Mouse (Mus musculus) cerebellum, adult (tissue): Measurements from ENCODE around the gene Ltb4r2.

ENCODE experiments used
- ATAC-seq: cut with Nextera tagmentation; 2 replicates; pipeline ENCODE4 v1.9.2; 2017; ENCODE audit warnings: mild to moderate bottlenecking, moderate library complexity, mixed read lengths; ENCODE audit not compliant: insufficient number of reproducible peaks, low FRiP score, low TSS enrichment

Ltb4r2 gene

DNA sequence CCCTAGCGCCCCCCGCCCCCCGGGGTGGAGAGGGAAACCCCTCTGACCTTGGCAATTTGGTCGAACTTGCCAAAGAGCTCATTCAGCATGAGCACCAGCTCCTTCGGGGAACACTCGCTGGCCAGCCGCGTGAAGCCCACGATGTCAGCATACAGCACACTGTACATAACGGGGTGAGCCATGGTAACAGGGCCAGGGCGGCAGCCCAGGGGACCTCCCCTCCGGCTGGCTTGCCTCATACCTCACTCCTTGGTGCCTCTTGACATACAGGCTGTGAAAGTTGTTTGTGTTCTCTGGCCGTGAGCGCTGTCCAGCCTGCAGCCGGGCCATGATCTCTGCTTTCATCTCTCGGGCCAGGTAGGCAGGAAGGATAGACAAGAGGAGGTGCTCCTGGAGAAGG, 18.4 kb downstream of the Ltb4r2 start:
- no peak for ATAC-seq

DNA sequence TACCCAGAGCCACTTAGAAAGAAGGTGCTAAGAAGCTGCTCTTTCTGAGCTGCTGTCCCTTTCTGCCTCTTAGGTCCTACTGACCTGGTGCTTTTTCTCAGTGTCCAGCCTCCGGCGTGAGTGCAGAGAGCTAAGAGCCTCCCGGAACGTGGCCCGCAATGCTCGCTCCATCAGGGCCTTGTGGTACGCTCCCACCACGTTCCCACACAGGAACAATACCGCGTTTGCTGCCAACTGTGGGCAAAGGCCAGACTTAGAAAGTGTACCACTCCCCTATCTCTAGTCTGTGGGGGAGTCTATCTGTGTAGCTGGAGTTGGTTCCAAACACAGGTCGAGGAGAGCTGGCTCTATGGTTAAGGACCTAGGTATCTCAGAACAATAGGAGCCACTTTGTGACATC, 19.5 kb downstream of the Ltb4r2 start:
- no peak for ATAC-seq

DNA sequence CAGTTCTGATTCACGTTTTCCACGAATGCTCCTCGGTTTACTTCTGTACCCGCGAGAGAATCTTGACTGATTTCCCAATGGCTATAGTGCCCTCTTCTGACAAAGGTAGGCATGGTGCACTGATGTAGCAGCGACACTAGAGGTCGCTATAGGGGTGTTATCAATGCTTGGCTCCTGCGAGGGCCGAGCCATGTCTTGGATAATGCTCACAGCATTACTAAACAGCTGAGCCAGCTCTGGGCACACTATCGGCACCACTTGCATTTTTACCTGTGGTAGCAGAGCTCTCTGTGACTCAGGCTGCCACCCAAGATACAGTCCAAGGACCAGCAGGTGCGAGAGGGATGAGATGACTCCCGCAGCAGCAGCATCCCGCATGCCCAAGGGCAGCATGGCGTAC, 20.1 kb downstream of the Ltb4r2 start:
- ATAC-seq = peak; percentile 76

DNA sequence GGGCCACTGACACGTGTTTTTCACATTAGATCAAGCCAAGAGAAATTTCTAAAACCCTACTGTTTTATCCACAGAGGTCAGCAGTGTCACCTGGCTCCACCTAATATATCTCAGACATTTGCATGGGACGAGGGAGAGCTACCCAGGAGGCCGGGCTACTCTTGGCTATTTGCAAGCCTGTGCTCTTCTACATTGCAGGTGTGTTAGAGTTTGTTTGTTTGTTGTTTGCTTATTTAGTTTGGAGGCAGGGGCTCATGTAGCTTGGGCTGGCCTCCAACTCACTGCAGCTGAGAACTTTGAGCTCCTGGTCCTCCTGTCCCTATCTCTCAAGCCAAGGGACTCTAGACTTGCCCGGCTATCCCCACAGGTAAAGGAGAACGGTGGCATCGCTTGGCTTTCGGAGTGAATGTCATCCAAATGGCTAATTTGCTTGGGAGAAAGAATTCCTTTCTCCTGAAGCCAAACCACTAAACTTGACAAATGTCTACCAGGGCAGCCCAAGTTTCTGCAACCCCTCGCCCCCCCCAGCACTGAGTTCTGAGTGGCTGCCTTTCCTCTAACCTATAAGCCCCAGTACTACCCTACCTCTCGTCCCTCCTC, 21.2 kb downstream of the Ltb4r2 start:
- ATAC-seq = no peak

DNA sequence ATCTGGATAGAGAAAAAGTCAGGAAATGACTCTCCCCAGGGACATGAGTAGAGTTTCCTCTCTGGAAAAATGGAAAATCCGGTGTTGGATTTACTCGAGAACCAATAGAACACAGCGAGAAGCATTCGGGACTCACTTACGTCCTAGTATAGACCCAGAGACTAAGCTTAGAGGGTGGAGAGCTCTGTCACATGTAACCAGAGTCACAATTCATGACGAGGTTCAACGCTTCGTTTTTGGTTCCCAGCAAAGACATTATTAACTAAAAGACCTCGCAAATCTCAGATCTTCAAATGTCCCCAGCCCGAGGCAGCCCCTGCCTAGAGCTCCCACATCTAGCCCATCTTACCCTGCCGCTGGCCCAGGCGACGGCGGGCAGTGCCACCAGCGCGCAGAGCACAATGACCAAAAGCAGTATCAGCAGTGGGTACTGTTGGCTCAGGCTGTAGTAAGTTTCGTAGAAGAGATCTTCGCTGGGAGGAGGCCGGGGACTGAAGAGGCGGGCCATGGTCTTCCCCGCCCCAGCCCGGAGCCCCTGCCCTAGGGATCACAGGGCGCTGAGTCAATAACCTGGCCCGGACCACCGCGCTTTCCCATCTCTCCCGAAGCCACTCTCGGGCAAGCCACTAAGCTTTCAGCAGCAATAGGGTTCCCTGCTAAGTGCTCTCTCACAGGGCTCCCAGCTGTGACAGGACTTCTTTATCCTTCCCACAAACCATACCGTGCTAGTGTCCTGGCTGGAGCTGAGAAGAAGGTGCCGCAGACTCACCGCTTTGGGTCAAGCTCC, 22.1 kb downstream of the Ltb4r2 start:
- ATAC-seq = no peak

DNA sequence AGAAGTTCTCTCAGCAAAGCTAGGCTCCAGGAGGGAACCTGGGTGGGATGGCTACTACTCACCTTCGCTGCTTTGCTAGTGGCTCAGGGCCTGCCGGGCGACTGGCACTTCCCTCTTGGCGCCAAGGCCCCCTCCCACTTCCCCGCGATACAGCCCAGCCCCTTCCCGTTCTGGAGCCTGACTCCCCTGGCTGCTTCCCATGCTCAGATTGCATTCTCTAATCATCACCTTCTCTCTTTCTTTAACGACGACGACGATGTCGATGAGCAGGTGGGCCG, 22.7 kb downstream of the Ltb4r2 start, which contains the start of gene Adcy4:
TSS of gene Adcy4 (minus strand) at position 138 of the 278 bp plus-strand sequence.
- ATAC-seq = no peak

DNA sequence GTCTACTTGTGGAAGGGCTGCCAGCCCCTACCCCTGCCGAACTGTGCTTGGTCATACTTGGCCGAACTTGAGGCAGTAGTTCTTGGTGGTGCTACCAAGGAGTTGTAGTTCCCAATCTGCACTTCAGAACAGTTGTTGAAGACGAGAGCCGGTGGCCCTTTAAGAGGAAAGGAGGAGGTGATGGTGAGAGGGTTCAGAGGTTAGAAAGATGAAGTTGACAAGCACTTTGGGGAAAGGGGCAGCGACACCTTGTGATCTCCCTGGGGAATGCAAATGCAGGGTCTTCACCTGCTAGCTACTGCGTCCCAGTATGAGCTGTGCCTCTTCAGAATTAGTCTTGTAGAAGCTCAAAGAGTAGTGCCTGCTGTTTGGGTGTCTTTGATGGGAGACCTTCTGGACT, 24.0 kb downstream of the Ltb4r2 start:
- ATAC-seq = no peak

DNA sequence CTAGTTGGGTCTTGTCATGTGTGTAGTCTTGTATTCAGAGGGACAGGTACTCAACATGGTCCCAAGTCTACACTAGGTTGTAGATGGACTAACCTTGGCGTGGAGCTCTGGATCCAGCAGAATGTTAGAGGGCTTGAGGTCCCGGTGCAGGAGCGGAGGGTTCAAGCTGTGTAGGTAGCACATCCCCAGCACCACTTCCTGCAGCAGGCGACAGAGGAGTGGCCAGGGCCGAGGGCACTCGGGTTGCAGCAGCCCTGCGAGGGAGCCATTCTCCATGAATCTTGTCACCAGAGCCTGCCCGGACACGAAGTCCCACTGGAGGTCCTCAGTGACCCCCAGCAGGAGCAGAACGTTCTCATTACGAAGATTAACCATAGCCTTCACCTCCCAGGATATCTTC, 26.5 kb downstream of the Ltb4r2 start:
- no peak for ATAC-seq

DNA sequence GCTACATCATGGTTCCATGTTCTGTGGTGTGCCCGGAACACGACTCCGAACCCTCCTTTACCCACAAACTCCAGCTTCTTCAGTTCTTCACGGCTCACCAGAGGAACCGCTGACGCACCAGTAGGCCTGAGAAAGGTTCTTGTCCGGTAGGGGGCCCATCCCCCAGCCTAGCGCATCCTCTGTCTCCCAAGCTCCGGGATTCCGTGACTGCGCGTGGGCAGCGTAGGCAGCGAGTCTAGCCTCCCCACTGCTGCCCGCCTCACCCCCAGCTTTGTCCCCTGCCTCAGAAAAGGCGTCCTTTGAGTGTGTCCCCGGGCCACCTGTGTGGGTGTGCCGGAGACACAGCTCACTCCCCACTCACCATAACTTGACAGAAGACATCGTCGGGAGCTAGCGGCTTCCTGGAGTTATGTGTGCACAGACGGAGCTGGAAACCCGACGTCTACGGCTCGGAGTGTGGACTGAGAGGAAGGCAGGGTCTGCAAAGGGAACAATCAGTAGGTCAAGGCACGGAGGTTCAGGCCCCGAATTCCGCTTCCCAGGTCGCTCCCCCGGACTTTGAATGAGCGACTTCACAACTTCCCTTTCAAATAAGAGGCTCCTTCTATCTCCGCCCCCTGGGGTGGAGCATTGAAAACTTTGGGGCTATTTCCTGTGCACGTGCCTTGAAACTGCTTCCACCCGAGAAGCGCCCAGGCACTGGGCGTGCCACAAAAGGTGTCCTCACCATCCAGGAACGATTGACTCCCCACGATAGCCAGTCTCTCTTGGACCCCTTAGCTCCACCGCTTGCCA, 27.2 kb downstream of the Ltb4r2 start, which contains the start of gene Ripk3:
TSS of gene Ripk3 (minus strand) at position 610 of the 795 bp plus-strand sequence.
- no peak for ATAC-seq

DNA sequence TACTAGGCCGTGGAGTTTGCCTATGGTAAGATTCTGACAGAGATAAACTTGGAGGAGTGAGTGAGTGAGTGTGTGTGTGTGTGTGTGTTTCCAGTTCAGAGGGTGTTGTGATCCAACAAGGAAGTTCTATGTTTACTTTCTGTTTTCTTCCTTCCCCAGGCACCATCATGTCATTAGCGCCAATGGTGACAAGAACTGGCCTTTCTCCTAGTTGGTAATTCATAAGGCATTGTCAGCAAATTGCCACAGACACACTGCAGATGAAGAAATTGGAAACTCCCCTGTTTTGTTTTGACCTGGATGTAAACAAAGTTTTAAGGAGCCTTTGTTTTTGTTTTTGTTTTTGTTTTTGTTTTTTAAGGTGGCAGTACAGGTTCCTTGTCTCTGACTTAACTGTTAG, 32.2 kb downstream of the Ltb4r2 start:
- no peak for ATAC-seq

DNA sequence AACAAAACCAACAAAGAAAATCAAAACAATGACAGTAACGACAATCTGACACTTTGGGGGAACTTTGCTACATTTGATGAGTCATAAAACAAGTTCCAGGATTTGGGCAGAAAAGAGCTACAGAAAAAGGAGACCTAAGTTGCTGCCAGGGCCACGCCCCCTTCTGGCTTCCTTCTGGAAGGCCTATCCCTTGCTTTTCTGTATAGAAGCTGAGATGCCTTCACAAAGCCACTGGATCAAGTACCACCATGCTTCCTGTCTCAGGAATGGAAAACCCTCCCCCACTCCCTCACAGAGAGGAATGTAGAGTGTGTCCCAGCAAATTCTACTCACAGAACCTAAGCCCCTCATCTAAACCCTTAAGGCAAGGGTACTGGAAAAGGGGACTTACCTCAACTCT, 32.7 kb downstream of the Ltb4r2 start:
- no peak for ATAC-seq

DNA sequence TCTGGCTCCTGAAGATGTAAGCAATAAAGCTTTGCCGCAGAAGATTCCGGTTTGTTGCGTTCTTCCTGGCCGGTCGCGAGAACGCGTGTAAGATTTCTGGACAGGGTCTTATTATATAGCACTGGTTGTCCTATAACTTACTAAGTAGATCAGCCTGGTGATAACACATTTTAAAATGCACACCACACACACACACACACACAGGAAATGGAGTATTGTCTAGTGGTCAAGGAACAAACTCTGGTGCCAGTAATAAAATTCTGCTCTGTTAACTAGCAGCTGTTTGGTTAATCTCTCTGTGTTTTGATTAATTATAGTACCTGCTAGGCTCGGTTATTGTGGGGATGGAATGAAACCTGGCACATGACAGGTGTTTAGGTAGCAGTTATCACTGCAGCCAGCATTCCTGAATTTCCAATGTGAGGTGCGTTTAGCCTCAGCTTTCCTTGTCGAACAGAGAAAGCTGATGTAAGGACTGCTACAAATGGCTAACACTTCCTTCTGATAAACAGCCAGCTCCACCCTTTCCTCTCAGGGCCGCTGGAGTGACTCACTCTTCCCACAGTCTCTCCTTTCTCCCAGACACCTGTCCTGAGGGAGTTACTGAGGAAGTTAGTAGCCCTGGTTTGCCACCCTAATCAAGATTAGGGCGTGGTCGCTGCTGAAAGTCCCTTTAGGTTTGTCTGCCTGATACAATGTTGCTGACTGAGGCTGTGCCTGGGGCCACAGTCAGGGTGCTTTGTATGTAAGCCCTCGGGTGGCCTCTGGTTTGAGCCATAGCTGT, 34.3 kb downstream of the Ltb4r2 start:
- ATAC-seq = no peak
